Mouse (Mus musculus) stomach, embryonic 15.5 days (tissue): ENCODE measurements around the gene Hoxc13. TPM values are rescaled to one million over a fixed set of nuclear protein-coding genes. Genes with fewer than 3 reads are reported as not detected.

Experiments used
- microRNA-seq: library from miRNA; unstranded; fragments of <30 nt; microRNA quantifications from one replicate; pipeline ENCODE4, GENCODE M21; 2016
- polyA plus RNA-seq: library from polyadenylated mRNA; unstranded; fragments of >200 nt; fragmentation: Nextera tagmentation; extraction: Ambion mirVana; gene quantifications from 2 replicates; pipeline ENCODE4 v1.2.1, GENCODE M21; 2015

Hoxc13 gene
- polyA plus RNA-seq, 1 experiment from 2014 or later: not detected

Small RNA genes lying within 50 kb of the gene (microRNA-seq; reads per million reads assigned to microRNA genes)
- gene Mir196a-2: 24.9 reads per million, percentile 35 among the genes with 10 or more reads in this experiment

Other genes with a start within 250 kb of the Hoxc13 start
- 57.1 and 63.3 TPM in 2 replicates for gene Atp5g2, start 248.8 kb upstream of the Hoxc13 start, polyA plus RNA-seq
- 29.9 and 33.5 TPM in 2 replicates for gene Calcoco1, start 198.9 kb upstream of the Hoxc13 start, polyA plus RNA-seq
- gene Hoxc12, start 15.7 kb downstream of the Hoxc13 start, polyA plus RNA-seq: not detected in 2 replicates
- gene Hoxc11, start 33.3 kb downstream of the Hoxc13 start, polyA plus RNA-seq: 0.14 TPM in 1 of 2 replicates, not detected in the other
- gene Hoxc10, start 45.7 kb downstream of the Hoxc13 start, polyA plus RNA-seq: 0.10 and 0.31 TPM in 2 replicates
- gene Hoxc5, start 46.3 kb downstream of the Hoxc13 start, polyA plus RNA-seq: 13.6 and 16.2 TPM in 2 replicates
- gene Hoxc9, start 55.3 kb downstream of the Hoxc13 start, polyA plus RNA-seq: 0.06 TPM in 1 of 2 replicates, not detected in the other
- 1.4 and 1.9 TPM in 2 replicates for gene Hoxc8, start 69.5 kb downstream of the Hoxc13 start, polyA plus RNA-seq
- gene Hoxc6, start 77.2 kb downstream of the Hoxc13 start, polyA plus RNA-seq: 2.6 and 4.7 TPM in 2 replicates
- gene Hoxc4, start 97.8 kb downstream of the Hoxc13 start, polyA plus RNA-seq: 16.2 and 17.3 TPM in 2 replicates
- 18.3 and 21.6 TPM in 2 replicates for gene Smug1, start 246.0 kb downstream of the Hoxc13 start, polyA plus RNA-seq